Mouse (Mus musculus): ENCODE measurements around the gene Tmcc1.

GRCm38 (mm10) chr6:116119669-116120068 lies 73.6 kb downstream of the Tmcc1 start:
- TF ChIP-seq CTCF (IDR thresholded peaks at IDR 0.05; ENCODE audit: low read depth, low read length): no peak
- TF ChIP-seq POLR2A (IDR thresholded peaks at IDR 0.05; ENCODE audit: insufficient read depth, low read length): no peak
- no peak for TF ChIP-seq EP300 (IDR thresholded peaks at IDR 0.05; ENCODE audit: insufficient read depth, low read depth, low read length)
